Mouse (Mus musculus) T-helper 17 cell (primary cell): Measurements from ENCODE around the gene Palld.

Source experiments
- in situ Hi-C, 2 experiments: fragments of 300-600 bp; cut with MboI, MseI; formaldehyde crosslinking; loops; 1 replicate in 1 of 2; 2 replicates in 1 of 2; pipeline ENCODE4 v1.15.1; 2025; ENCODE audit warnings: high pct_unique_total_duplicates in 2 of 2

Palld gene

GRCm38 (mm10) chr8:61866920-61867319, 35.6 kb downstream of the Palld start:
- in situ Hi-C loops = no loop called here

- in situ Hi-C loops = no loop called here
Observed at GRCm38 (mm10) chr8:61865365-61865764, 37.1 kb downstream of the Palld start.

GRCm38 (mm10) chr8:61851270-61851669, 51.2 kb downstream of the Palld start:
- in situ Hi-C loops = no loop called here

GRCm38 (mm10) chr8:61848581-61849162, 53.8 kb downstream of the Palld start:
- in situ Hi-C loops = no loop called here

- in situ Hi-C loops = no loop called here
Observed at GRCm38 (mm10) chr8:61847494-61847893, 55.0 kb downstream of the Palld start.

- in situ Hi-C loops = no loop called here
Observed at GRCm38 (mm10) chr8:61844992-61845391, 57.5 kb downstream of the Palld start.

GRCm38 (mm10) chr8:61844575-61844974, 57.9 kb downstream of the Palld start:
- in situ Hi-C loops = no loop called here

- in situ Hi-C loops = no loop called here
Observed at GRCm38 (mm10) chr8:61843776-61844175, 58.7 kb downstream of the Palld start.

GRCm38 (mm10) chr8:61833211-61833610, 69.3 kb downstream of the Palld start:
- in situ Hi-C loops = no loop called here

- in situ Hi-C loops = no loop called here
Observed at GRCm38 (mm10) chr8:61831944-61832343, 70.5 kb downstream of the Palld start.

GRCm38 (mm10) chr8:61830821-61831220, 71.7 kb downstream of the Palld start:
- in situ Hi-C loops = no loop called here

- in situ Hi-C loops = no loop called here
Observed at GRCm38 (mm10) chr8:61824563-61824962, 77.9 kb downstream of the Palld start.

- in situ Hi-C loops = no loop called here
Observed at GRCm38 (mm10) chr8:61823157-61823556, 79.3 kb downstream of the Palld start.

GRCm38 (mm10) chr8:61803764-61804163, 98.7 kb downstream of the Palld start:
- in situ Hi-C loops = no loop called here

- in situ Hi-C loops = no loop called here
Observed at GRCm38 (mm10) chr8:61802840-61803239, 99.7 kb downstream of the Palld start.

GRCm38 (mm10) chr8:61797391-61797947, 105.0 kb downstream of the Palld start:
- in situ Hi-C loops = no loop called here

GRCm38 (mm10) chr8:61796537-61797050, 105.9 kb downstream of the Palld start:
- in situ Hi-C loops = no loop called here

- in situ Hi-C loops = no loop called here
Observed at GRCm38 (mm10) chr8:61789946-61790345, 112.5 kb downstream of the Palld start.

GRCm38 (mm10) chr8:61789289-61789688, 113.2 kb downstream of the Palld start:
- in situ Hi-C loops = no loop called here

- in situ Hi-C loops = no loop called here
Observed at GRCm38 (mm10) chr8:61782931-61783491, 119.5 kb downstream of the Palld start.

GRCm38 (mm10) chr8:61780652-61781257, 121.7 kb downstream of the Palld start:
- in situ Hi-C loops = no loop called here

- in situ Hi-C loops = no loop called here
Observed at GRCm38 (mm10) chr8:61778194-61778593, 124.3 kb downstream of the Palld start.

GRCm38 (mm10) chr8:61776560-61776959, 125.9 kb downstream of the Palld start:
- in situ Hi-C loops = no loop called here
